Mouse (Mus musculus): ENCODE measurements around the gene Morf4l1. TPM values are rescaled to one million over a fixed set of nuclear protein-coding genes. Genes with fewer than 3 reads are reported as not detected.

Gene Morf4l1
- total and polyA plus RNA-seq, 2 experiments from 2014 or later: 295 to 638 TPM

DNA sequence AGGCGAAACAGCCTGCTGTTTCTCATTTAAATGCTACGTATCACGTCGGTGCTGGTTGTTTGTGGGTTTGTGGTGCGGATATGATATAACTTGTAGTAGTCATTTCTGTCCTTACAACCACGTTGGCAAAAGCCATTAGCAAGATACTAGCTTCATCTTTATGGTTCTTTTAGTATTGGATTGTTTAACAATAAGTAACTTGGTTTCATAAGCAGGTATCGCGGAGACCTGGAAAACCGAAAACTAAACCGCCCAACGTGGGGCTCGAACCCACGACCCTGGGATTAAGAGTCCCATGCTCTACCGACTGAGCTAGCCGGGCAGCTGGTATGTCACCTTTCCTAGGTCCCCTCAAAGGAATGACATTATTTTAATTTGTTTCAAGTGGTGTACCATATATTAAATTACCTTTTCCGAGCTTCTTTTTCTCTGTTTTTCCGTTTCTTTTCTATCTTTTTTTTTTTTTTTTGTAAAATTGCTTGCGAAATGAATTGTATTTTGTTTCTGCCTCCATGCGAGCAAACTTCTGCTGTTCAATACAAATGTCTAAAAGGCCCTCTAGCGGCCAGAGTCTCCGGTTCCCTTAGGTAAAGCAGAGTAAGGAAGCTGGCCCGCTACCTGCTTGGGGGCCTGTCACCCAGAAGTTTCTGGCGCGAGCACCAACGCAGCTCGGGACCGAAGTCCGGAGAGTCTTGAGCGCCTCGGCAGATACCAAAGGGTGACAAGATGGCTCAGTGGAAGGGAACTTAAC is 11.9 kb upstream of the Morf4l1 start:
- peak; percentile 60 for TF ChIP-seq CTCF (IDR thresholded peaks at IDR 0.05; ENCODE audit: low read depth)
- H3K4me1 ChIP-seq (ENCODE audit: insufficient read depth): no peaks in the 10 kb centered on the region
- DNase-seq (peak; percentile 69), ATAC-seq (peak; percentile 70)
- no peaks in the 10 kb centered on the region for H3K9me3 ChIP-seq (ENCODE audit: low read length)
- no peaks in the 10 kb centered on the region for H3K36me3 ChIP-seq (ENCODE audit: insufficient read depth)
- no peaks in the 10 kb centered on the region for H3K27me3 ChIP-seq (ENCODE audit: insufficient read depth, low read length)
- H3K9ac ChIP-seq: no peak overlapping the region
- no peak overlapping the region for H3K27ac ChIP-seq (ENCODE audit: low read depth, low read length)
- H3K4me2 ChIP-seq (ENCODE audit: low read depth): peak overlapping the region; percentile 41
- H3K4me3 ChIP-seq (ENCODE audit: low read depth, low read length): peak overlapping the region; percentile 27
- whole genome bisulfite sequencing: 3% methylated on average over 30 of the region's 30 CpGs

DNA sequence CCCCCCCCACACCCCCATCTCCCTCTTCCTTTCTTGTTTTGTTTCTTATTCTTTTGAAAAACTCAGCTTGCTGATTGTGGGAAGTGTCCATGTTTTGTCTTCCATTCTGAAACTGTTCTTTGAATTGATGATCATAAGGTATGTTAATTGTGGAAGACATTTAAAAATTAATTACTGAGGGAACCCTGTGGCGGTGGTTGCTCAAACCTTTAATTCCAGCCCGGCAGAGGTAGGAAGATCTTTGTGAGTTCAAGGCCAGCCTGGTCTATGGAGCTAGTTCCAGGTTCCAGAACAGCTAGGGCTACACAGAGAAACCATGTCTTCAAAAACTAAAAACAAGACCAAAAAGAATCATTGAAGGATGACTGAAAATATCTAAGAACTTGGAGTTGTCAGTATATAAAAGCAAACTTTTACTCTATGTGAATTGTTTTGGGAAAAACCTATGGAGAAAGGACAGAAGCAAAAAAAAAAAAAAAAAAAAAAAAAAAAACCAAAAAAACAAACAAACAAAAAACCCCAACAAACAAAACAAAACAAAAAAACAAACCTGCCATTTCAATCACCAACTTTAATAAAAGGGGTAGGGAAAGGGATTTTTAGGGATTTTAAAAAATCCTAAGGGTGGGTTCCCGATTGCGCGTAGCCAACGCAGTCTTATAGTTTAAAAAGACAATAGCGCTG is 11.0 kb upstream of the Morf4l1 start:
- Histone ChIP-seq H3K4me3 (ENCODE audit: low read depth, low read length) (peak overlapping the region; percentile 27), H3K36me3 (ENCODE audit: insufficient read depth) (no peaks in the 10 kb centered on the region), H3K27me3 (ENCODE audit: insufficient read depth, low read length) (no peaks in the 10 kb centered on the region), H3K9me3 (ENCODE audit: low read length) (no peaks in the 10 kb centered on the region), H3K4me2 (ENCODE audit: low read depth) (peak overlapping the region; percentile 41), H3K4me1 (ENCODE audit: insufficient read depth) (no peaks in the 10 kb centered on the region), H3K9ac (no peak overlapping the region), H3K27ac (ENCODE audit: low read depth, low read length) (no peak overlapping the region)
- no peak for ATAC-seq
- WGBS: 22% methylated on average over 7 of the region's 7 CpGs
- TF ChIP-seq CTCF (IDR thresholded peaks at IDR 0.05; ENCODE audit: low read depth): no peak
- no peak for DNase-seq

DNA sequence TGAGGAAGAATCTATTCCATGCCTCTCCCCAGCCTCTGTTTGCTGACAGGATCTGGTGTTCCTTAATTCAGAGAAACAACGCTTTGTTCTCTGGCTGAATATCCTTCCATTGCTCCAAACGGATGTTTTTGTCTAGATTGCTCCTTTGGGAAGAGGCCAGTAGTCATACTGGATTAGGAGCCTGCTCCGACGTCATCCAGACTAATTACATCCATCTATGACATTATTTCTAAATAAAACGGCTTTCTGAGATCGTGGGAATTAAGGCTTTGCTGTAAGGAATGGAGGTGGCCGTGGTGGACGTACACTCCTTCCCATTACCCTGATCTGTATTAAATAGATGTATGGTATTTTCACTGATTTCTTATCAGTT is 10.3 kb upstream of the Morf4l1 start:
- Histone ChIP-seq H3K9me3 (ENCODE audit: low read length) (no peaks in the 10 kb centered on the region), H3K4me3 (ENCODE audit: low read depth, low read length) (no peak overlapping the region), H3K36me3 (ENCODE audit: insufficient read depth) (no peaks in the 10 kb centered on the region), H3K4me1 (ENCODE audit: insufficient read depth) (no peaks in the 10 kb centered on the region), H3K4me2 (ENCODE audit: low read depth) (peak overlapping the region; percentile 8; the same call in 1 of the 2 replicates), H3K27ac (ENCODE audit: low read depth, low read length) (no peak overlapping the region), H3K9ac (no peak overlapping the region), H3K27me3 (ENCODE audit: insufficient read depth, low read length) (no peaks in the 10 kb centered on the region)
- no peak for TF ChIP-seq CTCF (IDR thresholded peaks at IDR 0.05; ENCODE audit: low read depth)
- 16% methylated on average over 8 of the region's 8 CpGs for WGBS
- DNase-seq (no peak), ATAC-seq (peak; percentile 28)

DNA sequence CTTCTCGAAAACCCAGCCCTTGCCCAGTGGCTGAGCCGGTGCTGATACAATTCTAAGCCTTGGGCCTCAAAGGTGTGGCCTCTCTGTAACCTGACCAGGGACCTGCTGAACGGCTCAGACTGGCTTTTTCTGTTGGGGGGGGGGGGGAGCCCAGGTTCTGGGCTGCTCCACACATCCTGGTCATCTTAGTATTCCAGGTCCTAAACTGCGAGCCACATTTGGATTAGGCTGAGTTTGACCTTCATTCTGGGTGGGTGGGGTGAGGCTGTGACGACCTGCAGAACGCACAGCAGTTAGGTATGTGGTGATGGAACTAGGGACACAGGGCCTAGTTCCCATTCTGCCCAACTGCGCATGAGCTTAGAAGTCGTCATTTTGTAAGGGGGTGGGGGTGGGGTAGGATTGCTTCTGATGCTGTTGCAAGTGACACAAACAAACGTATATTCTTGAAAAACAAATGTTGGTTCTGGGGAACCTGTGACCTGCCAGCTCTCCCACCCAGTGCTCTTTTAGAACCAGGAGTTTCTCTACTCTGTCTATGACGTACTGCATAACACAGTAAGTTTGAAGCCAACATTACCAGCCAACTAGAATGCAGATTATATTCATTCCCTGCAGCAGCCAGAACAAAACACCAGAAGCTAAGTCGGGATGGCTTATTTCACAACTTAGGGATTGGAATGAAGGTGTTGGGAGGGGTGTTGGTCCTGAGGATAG is 9.7 kb upstream of the Morf4l1 start:
- Histone ChIP-seq H3K9me3 (ENCODE audit: low read length) (no peaks in the 10 kb centered on the region), H3K4me3 (ENCODE audit: low read depth, low read length) (no peak overlapping the region), H3K27ac (ENCODE audit: low read depth, low read length) (no peak overlapping the region), H3K36me3 (ENCODE audit: insufficient read depth) (no peaks in the 10 kb centered on the region), H3K27me3 (ENCODE audit: insufficient read depth, low read length) (no peaks in the 10 kb centered on the region), H3K4me2 (ENCODE audit: low read depth) (peak overlapping the region; percentile 8; the same call in 1 of the 2 replicates), H3K4me1 (ENCODE audit: insufficient read depth) (no peaks in the 10 kb centered on the region), H3K9ac (no peak overlapping the region)
- ATAC-seq (peak; percentile 64), DNase-seq (peak; percentile 30)
- no peak for TF ChIP-seq CTCF (IDR thresholded peaks at IDR 0.05; ENCODE audit: low read depth)
- 35% methylated on average over 11 of the region's 11 CpGs for WGBS

DNA sequence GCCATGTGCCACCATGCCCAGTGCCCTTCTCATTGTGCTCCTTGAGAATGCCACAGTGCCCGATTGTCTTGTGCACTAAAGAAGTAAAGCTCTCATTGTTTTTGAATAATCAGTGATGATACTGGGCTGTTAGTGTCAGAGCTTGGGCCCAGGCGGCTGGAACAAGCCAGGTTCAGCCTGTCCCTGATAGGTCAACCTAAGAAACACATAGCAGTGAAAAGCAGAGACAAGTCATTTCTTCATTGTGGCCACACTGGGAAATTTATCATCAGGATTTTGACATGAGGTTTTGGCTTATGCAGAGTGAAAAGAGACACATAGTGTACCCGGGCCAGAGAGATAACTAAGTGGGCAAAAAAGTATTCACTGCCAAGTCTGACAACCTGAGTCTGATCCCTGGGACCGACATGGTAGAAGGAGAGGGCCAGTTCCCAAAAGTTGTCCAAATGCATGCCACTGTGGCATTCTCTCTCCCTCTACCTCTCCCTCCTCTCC is 7.7 kb upstream of the Morf4l1 start:
- Histone ChIP-seq H3K4me1 (ENCODE audit: insufficient read depth) (no peaks in the 10 kb centered on the region), H3K4me3 (ENCODE audit: low read depth, low read length) (no peak overlapping the region), H3K9me3 (ENCODE audit: low read length) (no peaks in the 10 kb centered on the region), H3K9ac (no peak overlapping the region), H3K27ac (ENCODE audit: low read depth, low read length) (no peak overlapping the region), H3K4me2 (ENCODE audit: low read depth) (no peak overlapping the region), H3K27me3 (ENCODE audit: insufficient read depth, low read length) (no peaks in the 10 kb centered on the region; the same call in 1 of the 2 replicates), H3K36me3 (ENCODE audit: insufficient read depth) (no peaks in the 10 kb centered on the region)
- TF ChIP-seq CTCF (IDR thresholded peaks at IDR 0.05; ENCODE audit: low read depth): no peak
- ATAC-seq: no peak
- WGBS: 86% methylated on average over 4 of the region's 4 CpGs
- no peak for DNase-seq

DNA sequence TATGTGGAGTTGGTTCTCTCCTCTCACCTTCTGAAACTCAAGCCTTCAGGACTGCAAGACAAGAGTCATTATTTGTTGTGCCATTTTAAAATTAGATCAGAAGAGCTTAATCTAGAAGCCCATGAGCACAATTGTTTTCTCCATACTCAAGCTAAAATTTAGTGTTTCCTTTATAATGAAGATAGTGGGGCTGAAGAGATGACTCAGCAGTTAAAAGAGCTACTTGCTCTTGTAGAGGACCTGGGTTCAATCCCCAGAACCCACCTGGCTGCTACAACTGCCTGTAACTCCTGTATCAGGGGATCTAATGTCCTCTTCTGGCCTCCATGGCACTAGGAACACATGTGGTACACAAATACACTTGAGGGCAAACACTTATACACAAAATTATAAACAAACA is 2.7 kb upstream of the Morf4l1 start:
- Histone ChIP-seq H3K4me1 (ENCODE audit: insufficient read depth) (peaks cover 11% of the 10 kb centered on the region), H3K4me3 (ENCODE audit: low read depth, low read length) (no peak overlapping the region), H3K9ac (no peak overlapping the region), H3K4me2 (ENCODE audit: low read depth) (no peak overlapping the region), H3K9me3 (ENCODE audit: low read length) (no peaks in the 10 kb centered on the region), H3K27me3 (ENCODE audit: insufficient read depth, low read length) (no peaks in the 10 kb centered on the region; the same call in 1 of the 2 replicates), H3K36me3 (ENCODE audit: insufficient read depth) (no peaks in the 10 kb centered on the region), H3K27ac (ENCODE audit: low read depth, low read length) (no peak overlapping the region)
- ATAC-seq: no peak
- no peak for DNase-seq
- TF ChIP-seq CTCF (IDR thresholded peaks at IDR 0.05; ENCODE audit: low read depth): no peak
